Mouse (Mus musculus) cortical plate, adult 2 months (tissue): Measurements from ENCODE around the gene Nr1h2.

ENCODE experiments used
- CTCF ChIP-seq: fragments of 200-500 bp; IDR thresholded peaks from 2 replicates; pipeline ENCODE4 v1.5.1; 2011; ENCODE audit warnings: mild to moderate bottlenecking, control low read depth, low read length; ENCODE audit not compliant: insufficient read depth; ENCODE audit errors: extremely low read depth
- POLR2A ChIP-seq: fragments of 200-500 bp; IDR thresholded peaks from 2 replicates; pipeline ENCODE4 v1.6.1; 2011; ENCODE audit warnings: mild to moderate bottlenecking, low read length, control low read depth; ENCODE audit not compliant: insufficient read depth; ENCODE audit errors: extremely low read depth

DNA sequence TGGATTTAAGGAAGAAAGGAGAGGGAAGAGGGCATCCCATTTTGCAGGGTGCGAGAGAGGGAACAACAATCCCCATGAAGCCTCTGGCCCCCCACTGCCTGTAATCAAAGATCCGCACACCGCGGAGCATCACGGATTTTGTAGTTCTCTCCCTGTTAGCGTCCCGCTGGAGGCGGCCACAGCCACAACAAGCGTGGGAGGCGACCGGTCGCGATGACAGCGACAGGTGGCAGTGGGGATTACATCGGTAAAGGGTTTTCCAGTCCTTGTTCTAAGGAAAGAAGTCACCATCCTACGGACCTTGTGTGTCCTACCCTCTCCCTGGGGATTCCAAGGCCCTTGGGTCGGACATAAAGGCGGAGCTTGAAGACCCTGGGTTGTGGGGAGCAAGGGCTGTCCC is 33.2 kb upstream of the Nr1h2 start:
- TF ChIP-seq CTCF = no peak
- TF ChIP-seq POLR2A = no peak; the same call in 1 of the 2 replicates
